Mouse (Mus musculus) myocyte (in vitro differentiated cells): ENCODE results near the gene 4930451I11Rik.

Experiments used
- CEBPB ChIP-seq: IDR thresholded peaks from 2 replicates; pipeline ENCODE4 v1.6.1; 2011; ENCODE audit warnings: mild to moderate bottlenecking, moderate library complexity; ENCODE audit not compliant: poor library complexity, insufficient read depth, severe bottlenecking
- E2F4 ChIP-seq: IDR thresholded peaks from one replicate; pipeline ENCODE4 v1.6.1; 2011; ENCODE audit warnings: mild to moderate bottlenecking, control low read depth, moderate library complexity; ENCODE audit not compliant: insufficient read depth
- MAX ChIP-seq: IDR thresholded peaks from one replicate; pipeline ENCODE4 v1.6.1; 2011; ENCODE audit warnings: low read depth, mild to moderate bottlenecking, control low read depth
- MYOD1 ChIP-seq, 3 experiments: IDR thresholded peaks; one replicate each; pipeline ENCODE4 v1.6.1; 2011; ENCODE audit warnings: control low read depth in 2 of 3, low read depth in 2 of 3, mild to moderate bottlenecking in 2 of 3, moderate library complexity in 1 of 3; ENCODE audit not compliant: insufficient read length in 2 of 3, control insufficient read depth in 1 of 3
- MYOG ChIP-seq, 3 experiments: IDR thresholded peaks; one replicate each; pipeline ENCODE4 v1.6.1; 2011; ENCODE audit warnings: control low read depth in 2 of 3, low read depth in 2 of 3, mild to moderate bottlenecking in 2 of 3; ENCODE audit not compliant: insufficient read length in 2 of 3, control insufficient read depth in 1 of 3, insufficient read depth in 1 of 3
- POLR2A ChIP-seq: IDR thresholded peaks from one replicate; pipeline ENCODE4 v1.6.1; 2011; ENCODE audit warnings: low read depth, mild to moderate bottlenecking, control low read depth, moderate library complexity; ENCODE audit not compliant: insufficient read length
- POLR2AphosphoS2 ChIP-seq: IDR thresholded peaks from one replicate; pipeline ENCODE4 v1.6.1; 2011; ENCODE audit warnings: low read depth, control low read depth; ENCODE audit not compliant: insufficient read length
- REST ChIP-seq: IDR thresholded peaks from one replicate; pipeline ENCODE4 v1.6.1; 2011; ENCODE audit warnings: mild to moderate bottlenecking, control low read depth, moderate library complexity; ENCODE audit not compliant: insufficient read depth, insufficient read length
- TCF12 ChIP-seq: IDR thresholded peaks from one replicate; pipeline ENCODE4 v1.6.1; 2011; ENCODE audit warnings: mild to moderate bottlenecking, control low read depth; ENCODE audit not compliant: poor library complexity, insufficient read depth, severe bottlenecking
- TCF3 ChIP-seq: IDR thresholded peaks from one replicate; pipeline ENCODE4 v1.6.1; 2011; ENCODE audit warnings: low read depth, control low read depth; ENCODE audit not compliant: insufficient read length
- USF1 ChIP-seq: IDR thresholded peaks from one replicate; pipeline ENCODE4 v1.6.1; 2011; ENCODE audit warnings: low read depth, mild to moderate bottlenecking, control low read depth, moderate library complexity

GRCm38 (mm10) chr7:126808703-126809455 lies 22.6 kb downstream of the 4930451I11Rik start:
- no peak for TF ChIP-seq CEBPB
- TF ChIP-seq E2F4 = peak; percentile 69
- TF ChIP-seq REST = no peak
- peak; percentile 80 for TF ChIP-seq POLR2A
- no peak for TF ChIP-seq MYOG (IDR thresholded peaks at IDR 0.05; ENCODE audit: control insufficient read depth in 1 of 3, insufficient read depth in 1 of 3, insufficient read length in 2 of 3, low read depth in 2 of 3)
- TF ChIP-seq MYOD1 (IDR thresholded peaks at IDR 0.05; ENCODE audit: control insufficient read depth in 1 of 3, insufficient read length in 2 of 3, low read depth in 2 of 3) = no peak
- no peak for TF ChIP-seq USF1
- TF ChIP-seq TCF12 = no peak
- TF ChIP-seq MAX = no peak
- TF ChIP-seq POLR2AphosphoS2 = peak; percentile 66
- TF ChIP-seq TCF3 = no peak
